Mouse (Mus musculus): ENCODE measurements around the gene Nr4a3. TPM values are rescaled to one million over a fixed set of nuclear protein-coding genes. Genes with fewer than 3 reads are reported as not detected.

Nr4a3 gene
- polyA plus RNA-seq, 1 experiment from 2014 or later: 1.6 TPM

DNA sequence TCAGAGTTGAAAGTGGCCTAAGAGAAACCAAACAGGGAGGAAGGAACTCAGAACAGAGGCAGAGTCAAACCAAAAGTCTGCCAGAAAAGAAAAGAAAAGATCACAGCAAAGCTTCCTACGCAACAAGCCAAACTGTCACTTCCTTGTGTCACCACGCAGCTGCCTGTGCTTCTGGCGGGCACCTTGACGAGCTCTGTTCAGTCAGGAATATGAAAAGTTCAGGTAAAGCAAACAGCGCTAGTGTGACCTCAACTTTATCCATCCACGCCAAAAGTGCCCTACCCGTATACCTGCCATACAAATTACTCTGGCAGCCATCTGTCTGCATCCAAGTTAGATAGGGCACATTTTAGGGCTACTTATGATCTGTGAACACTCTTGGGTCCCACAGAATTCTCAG lies 5.2 kb upstream of the Nr4a3 start:
- WGBS: 72% methylated on average over 7 of the region's 7 CpGs
- Histone ChIP-seq H3K4me3 (replicated peaks; ENCODE audit: low read length) (no peak overlapping the region), H3K36me3 (replicated peaks; ENCODE audit: control insufficient read depth, insufficient read depth) (no peaks in the 10 kb centered on the region), H3K27ac (no peak overlapping the region), H3K9ac (no peak overlapping the region), H3K9me3 (ENCODE audit: control insufficient read depth, low read length) (no peaks in the 10 kb centered on the region), H3K27me3 (ENCODE audit: control insufficient read depth, insufficient read depth, low read length) (no peaks in the 10 kb centered on the region), H3K4me2 (replicated peaks) (no peak overlapping the region), H3K4me1 (replicated peaks; ENCODE audit: control insufficient read depth, insufficient read depth, low read length) (peaks cover 12% of the 10 kb centered on the region)
- no peak for ATAC-seq (ENCODE audit: low FRiP score)
- no peak for DNase-seq (ENCODE audit: low spot score)

DNA sequence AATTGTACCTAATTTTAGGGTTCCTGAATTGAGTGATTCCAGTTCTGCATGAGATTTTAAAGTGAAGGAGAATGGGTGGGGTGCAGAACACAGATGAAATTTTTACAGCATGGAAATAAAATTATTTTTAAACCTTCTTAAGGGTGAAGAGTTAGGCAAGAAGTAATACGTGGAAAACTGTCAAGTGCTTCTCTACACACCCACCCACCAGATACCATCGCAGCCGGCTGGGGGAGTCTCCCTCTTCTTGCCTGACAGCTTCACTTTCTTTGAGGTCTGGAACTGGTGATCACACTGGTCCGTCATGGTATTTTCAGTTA lies 2.5 kb upstream of the Nr4a3 start:
- peaks cover 29% of the 10 kb centered on the region for H3K4me1 ChIP-seq (replicated peaks; ENCODE audit: control insufficient read depth, insufficient read depth, low read length)
- ATAC-seq (ENCODE audit: low FRiP score) (no peak), DNase-seq (ENCODE audit: low spot score) (no peak)
- H3K4me3 ChIP-seq (replicated peaks; ENCODE audit: low read length): peak overlapping the region; percentile 68
- peak overlapping the region; percentile 70 for H3K4me2 ChIP-seq (replicated peaks)
- peaks cover 3% of the 10 kb centered on the region; the same call in 1 of the 2 replicates for H3K27me3 ChIP-seq (ENCODE audit: control insufficient read depth, insufficient read depth, low read length)
- peak overlapping the region; percentile 98 for H3K27ac ChIP-seq
- peak overlapping the region; percentile 77 for H3K9ac ChIP-seq
- H3K9me3 ChIP-seq (ENCODE audit: control insufficient read depth, low read length): no peaks in the 10 kb centered on the region
- no peaks in the 10 kb centered on the region for H3K36me3 ChIP-seq (replicated peaks; ENCODE audit: control insufficient read depth, insufficient read depth)
- 0% methylated on average over 4 of the region's 4 CpGs for WGBS

DNA sequence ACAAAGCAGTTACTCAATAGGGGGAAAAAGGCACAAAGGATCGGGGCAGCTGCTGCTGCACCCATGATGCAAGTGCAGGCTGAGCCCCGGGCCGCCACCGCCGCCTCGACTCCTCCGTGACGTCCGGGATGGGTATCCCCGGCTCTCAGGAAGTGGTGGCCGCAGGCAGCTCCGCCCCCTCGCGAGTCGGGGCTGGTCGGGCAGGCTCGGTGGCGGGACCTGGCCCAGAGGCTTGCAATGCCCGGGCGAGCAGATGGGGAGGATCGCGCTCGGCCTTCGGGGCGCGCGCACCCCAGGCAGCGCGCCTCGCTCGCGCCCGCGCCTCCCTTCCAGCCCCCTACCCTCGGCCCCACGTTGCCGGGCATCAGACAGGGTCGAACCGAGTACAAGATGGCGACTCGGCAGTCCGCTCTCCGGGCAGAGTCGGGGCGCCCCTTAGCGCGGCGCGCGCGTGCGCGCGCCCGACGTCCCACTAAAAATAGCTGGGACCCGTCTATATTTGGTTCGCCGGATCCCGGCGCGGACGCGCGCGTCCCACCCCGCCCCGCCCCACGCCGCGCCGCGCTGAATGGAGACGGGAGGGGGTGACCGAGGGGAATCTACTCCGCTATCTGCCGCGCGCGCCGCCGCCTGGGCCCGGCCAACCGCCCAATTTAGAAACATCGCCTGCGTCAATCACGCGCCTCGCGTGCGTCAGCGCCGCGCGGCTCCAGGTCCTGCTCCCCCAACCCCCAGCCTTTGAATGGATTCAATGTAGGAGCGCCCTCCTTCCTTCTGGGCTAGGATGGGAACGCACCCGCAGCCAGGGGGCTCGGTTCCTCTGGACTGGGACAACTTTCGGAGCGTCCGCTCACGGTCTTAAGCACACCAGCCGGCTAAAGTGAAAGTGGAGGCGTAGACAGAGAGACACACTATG lies 1.9 kb upstream of the Nr4a3 start:
- Histone ChIP-seq H3K4me1 (replicated peaks; ENCODE audit: control insufficient read depth, insufficient read depth, low read length) (peaks cover 36% of the 10 kb centered on the region), H3K9ac (peak overlapping the region; percentile 77), H3K4me2 (replicated peaks) (peak overlapping the region; percentile 70), H3K36me3 (replicated peaks; ENCODE audit: control insufficient read depth, insufficient read depth) (no peaks in the 10 kb centered on the region), H3K27ac (peak overlapping the region; percentile 98), H3K4me3 (replicated peaks; ENCODE audit: low read length) (peak overlapping the region; percentile 68), H3K9me3 (ENCODE audit: control insufficient read depth, low read length) (no peaks in the 10 kb centered on the region), H3K27me3 (ENCODE audit: control insufficient read depth, insufficient read depth, low read length) (peaks cover 10% of the 10 kb centered on the region; the same call in 1 of the 2 replicates)
- DNase-seq (ENCODE audit: low spot score) (peak; percentile 93), ATAC-seq (ENCODE audit: low FRiP score) (peak; percentile 85)
- under 1% methylated on average over 100 of the region's 105 CpGs for WGBS

DNA sequence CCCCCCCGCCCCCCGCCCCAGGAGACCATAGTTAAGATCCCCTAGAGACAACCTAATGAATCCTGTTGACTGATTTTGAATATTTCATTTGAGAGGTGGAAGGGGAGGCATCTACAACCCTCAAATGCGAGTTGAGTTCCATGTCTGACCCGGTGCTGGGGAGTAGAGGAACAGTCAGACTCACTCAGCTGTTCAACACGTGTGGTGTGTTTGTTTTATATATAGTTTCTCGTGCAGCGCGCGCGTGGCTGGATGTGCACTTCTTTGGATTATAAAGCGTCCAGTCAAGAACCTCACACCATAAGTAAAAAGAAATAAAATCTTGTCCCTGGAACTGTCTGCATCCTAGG lies 837 bp upstream of the Nr4a3 start:
- Histone ChIP-seq H3K4me1 (replicated peaks; ENCODE audit: control insufficient read depth, insufficient read depth, low read length) (peaks cover 42% of the 10 kb centered on the region), H3K4me3 (replicated peaks; ENCODE audit: low read length) (peak overlapping the region; percentile 68)

DNA sequence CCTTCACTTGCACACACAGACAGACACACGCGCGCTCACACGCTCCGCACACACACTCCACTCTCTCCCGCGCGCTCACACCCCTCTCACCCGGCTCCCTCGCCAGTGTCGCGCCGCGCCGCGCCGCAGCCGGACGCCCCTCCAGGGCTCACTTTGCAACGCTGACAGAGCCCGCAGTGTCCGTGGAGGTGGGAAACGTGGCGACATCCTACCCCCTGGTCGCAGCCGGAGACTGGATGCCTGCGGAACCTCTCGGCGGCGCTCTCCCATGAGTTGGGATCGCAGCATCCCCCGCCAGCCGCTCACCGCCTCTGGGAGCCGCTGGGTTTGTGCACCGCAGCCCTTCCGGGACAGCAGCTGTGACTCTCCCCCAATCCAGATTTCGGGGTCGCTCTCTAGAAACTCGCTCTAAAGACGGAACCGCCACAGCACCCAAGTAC lies 348 bp downstream of the Nr4a3 start:
- DNase-seq (ENCODE audit: low spot score) (peak; percentile 52), ATAC-seq (ENCODE audit: low FRiP score) (no peak)
- H3K36me3 ChIP-seq (replicated peaks; ENCODE audit: control insufficient read depth, insufficient read depth): no peaks in the 10 kb centered on the region
- peak overlapping the region; percentile 91 for H3K27ac ChIP-seq
- peaks cover 32% of the 10 kb centered on the region for H3K27me3 ChIP-seq (ENCODE audit: control insufficient read depth, insufficient read depth, low read length)
- H3K4me3 ChIP-seq (replicated peaks; ENCODE audit: low read length): peak overlapping the region; percentile 68
- H3K9me3 ChIP-seq (ENCODE audit: control insufficient read depth, low read length): no peaks in the 10 kb centered on the region
- peaks cover 42% of the 10 kb centered on the region for H3K4me1 ChIP-seq (replicated peaks; ENCODE audit: control insufficient read depth, insufficient read depth, low read length)
- WGBS: under 1% methylated on average over 42 of the region's 42 CpGs
- peak overlapping the region; percentile 73 for H3K9ac ChIP-seq
- H3K4me2 ChIP-seq (replicated peaks): peak overlapping the region; percentile 70

More for the DNA sequence above, 837 bp upstream of the Nr4a3 start:
- under 1% methylated on average over 11 of the region's 11 CpGs for WGBS
- H3K36me3 ChIP-seq (replicated peaks; ENCODE audit: control insufficient read depth, insufficient read depth): no peaks in the 10 kb centered on the region
- peaks cover 20% of the 10 kb centered on the region for H3K27me3 ChIP-seq (ENCODE audit: control insufficient read depth, insufficient read depth, low read length)
- H3K27ac ChIP-seq: peak overlapping the region; percentile 91
- H3K9ac ChIP-seq: peak overlapping the region; percentile 73
- DNase-seq (ENCODE audit: low spot score) (peak; percentile 52), ATAC-seq (ENCODE audit: low FRiP score) (no peak)
- peak overlapping the region; percentile 70 for H3K4me2 ChIP-seq (replicated peaks)
- H3K9me3 ChIP-seq (ENCODE audit: control insufficient read depth, low read length): no peaks in the 10 kb centered on the region

DNA sequence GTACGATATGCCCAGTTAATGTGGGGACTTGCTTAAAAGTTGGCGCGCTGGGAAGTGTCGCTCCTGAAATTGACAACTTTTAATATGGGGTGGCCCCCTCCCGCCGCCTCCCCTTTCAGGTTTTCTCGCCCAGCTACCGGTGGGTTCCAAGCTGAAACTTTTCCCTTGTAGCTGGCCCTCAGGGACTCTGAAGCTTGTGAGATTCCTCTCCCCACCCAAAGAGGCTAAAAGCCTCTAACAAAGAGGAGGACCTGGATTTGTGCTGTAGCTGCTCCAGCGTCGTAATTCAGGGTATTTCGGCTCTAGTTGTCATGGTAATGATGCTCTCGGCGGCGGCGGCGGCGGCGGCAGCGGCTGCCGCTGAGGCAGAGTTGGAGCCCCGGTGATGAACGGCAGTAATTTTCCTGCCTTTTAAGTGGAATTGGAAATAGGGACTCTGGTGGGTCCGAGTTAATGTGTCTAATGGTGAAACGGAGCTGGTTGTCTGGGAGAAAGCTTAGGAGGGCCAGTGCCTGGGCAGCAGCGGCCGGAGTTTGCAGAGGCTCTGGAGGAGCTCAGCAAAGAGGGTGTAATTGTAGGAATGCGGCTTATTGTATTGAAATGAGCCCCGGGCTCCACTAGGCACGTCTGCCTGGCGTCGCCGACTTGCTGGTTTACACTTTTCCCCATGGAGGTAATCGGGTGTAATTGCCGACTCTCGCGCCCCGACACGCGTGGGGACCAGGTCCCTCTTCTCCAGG lies 938 bp downstream of the Nr4a3 start:
- Histone ChIP-seq H3K27me3 (ENCODE audit: control insufficient read depth, insufficient read depth, low read length) (peaks cover 38% of the 10 kb centered on the region), H3K4me3 (replicated peaks; ENCODE audit: low read length) (peak overlapping the region; percentile 68), H3K9me3 (ENCODE audit: control insufficient read depth, low read length) (no peaks in the 10 kb centered on the region), H3K4me2 (replicated peaks) (peak overlapping the region; percentile 70), H3K9ac (peak overlapping the region; percentile 73), H3K27ac (peak overlapping the region; percentile 91), H3K36me3 (replicated peaks; ENCODE audit: control insufficient read depth, insufficient read depth) (no peaks in the 10 kb centered on the region), H3K4me1 (replicated peaks; ENCODE audit: control insufficient read depth, insufficient read depth, low read length) (peaks cover 42% of the 10 kb centered on the region)
- DNase-seq (ENCODE audit: low spot score) (peak; percentile 67), ATAC-seq (ENCODE audit: low FRiP score) (no peak)
- WGBS: under 1% methylated on average over 39 of the region's 39 CpGs

DNA sequence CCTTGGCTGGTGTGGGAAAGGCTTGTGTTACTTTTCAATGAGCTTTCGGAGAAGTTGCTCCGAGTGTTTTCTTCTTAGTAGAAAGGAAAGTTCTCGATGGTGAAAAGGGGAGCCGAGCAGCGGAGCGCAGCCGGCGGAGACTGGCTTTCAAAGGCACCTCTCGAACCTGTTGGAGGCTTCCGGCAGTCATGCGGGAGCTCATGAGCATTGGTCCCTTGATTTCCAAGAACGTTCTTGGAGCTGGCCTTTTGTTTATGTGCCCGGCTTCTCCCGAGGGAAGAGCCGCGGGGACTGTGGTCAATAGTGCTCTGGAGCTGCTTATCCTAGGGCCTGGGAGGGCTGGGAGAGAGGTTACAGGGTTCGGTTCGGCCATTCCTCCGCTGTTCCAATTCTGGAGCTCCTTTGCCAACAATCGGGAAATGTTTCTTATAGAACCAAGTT lies 1.5 kb downstream of the Nr4a3 start:
- Histone ChIP-seq H3K4me1 (replicated peaks; ENCODE audit: control insufficient read depth, insufficient read depth, low read length) (peaks cover 46% of the 10 kb centered on the region), H3K27me3 (ENCODE audit: control insufficient read depth, insufficient read depth, low read length) (peaks cover 44% of the 10 kb centered on the region), H3K27ac (peak overlapping the region; percentile 91; the same call in 1 of the 2 replicates), H3K9ac (peak overlapping the region; percentile 73), H3K9me3 (ENCODE audit: control insufficient read depth, low read length) (no peaks in the 10 kb centered on the region), H3K4me2 (replicated peaks) (peak overlapping the region; percentile 70), H3K4me3 (replicated peaks; ENCODE audit: low read length) (peak overlapping the region; percentile 68), H3K36me3 (replicated peaks; ENCODE audit: control insufficient read depth, insufficient read depth) (no peaks in the 10 kb centered on the region)
- DNase-seq (ENCODE audit: low spot score) (no peak), ATAC-seq (ENCODE audit: low FRiP score) (no peak)
- WGBS: 0% methylated on average over 20 of the region's 20 CpGs

DNA sequence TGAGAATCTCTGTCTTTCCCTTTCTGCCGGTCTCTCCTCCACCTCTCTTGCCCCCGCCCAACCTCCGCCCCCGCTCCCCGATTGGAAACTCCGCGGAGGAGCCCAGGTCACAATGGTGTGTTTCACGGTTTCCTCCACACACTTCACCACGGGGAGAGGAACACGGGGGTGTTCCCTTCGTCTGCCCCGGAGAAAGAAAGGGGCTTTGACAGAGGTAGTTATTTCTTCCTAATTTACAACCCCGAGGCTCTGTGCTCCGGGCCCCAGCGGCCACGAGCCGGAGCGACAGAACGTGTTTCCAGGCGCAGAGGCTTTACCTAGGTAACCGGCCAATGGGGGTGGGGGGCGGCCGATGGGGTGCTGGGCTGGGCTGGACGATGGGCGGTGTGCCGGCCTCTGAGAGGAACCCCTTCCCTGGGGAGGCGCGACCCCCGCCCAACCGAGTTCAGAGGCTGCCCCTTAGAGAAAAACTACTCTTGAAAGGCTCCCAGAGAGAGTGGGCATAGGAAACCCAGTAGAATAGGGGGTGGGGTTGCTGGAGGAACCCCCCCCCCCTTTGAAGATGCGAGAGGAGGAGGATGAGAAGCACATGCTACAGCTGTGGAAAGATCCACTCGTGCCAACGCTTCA lies 2.3 kb downstream of the Nr4a3 start:
- peaks cover 51% of the 10 kb centered on the region for H3K27me3 ChIP-seq (ENCODE audit: control insufficient read depth, insufficient read depth, low read length)

More for the DNA sequence above, 2.3 kb downstream of the Nr4a3 start:
- peak overlapping the region; percentile 46 for H3K9ac ChIP-seq
- under 1% methylated on average over 33 of the region's 33 CpGs for WGBS
- peak overlapping the region; percentile 70 for H3K4me2 ChIP-seq (replicated peaks)
- ATAC-seq (ENCODE audit: low FRiP score) (no peak), DNase-seq (ENCODE audit: low spot score) (no peak)
- peak overlapping the region; percentile 68 for H3K4me3 ChIP-seq (replicated peaks; ENCODE audit: low read length)
- H3K27ac ChIP-seq: no peak overlapping the region
- no peaks in the 10 kb centered on the region for H3K9me3 ChIP-seq (ENCODE audit: control insufficient read depth, low read length)
- H3K36me3 ChIP-seq (replicated peaks; ENCODE audit: control insufficient read depth, insufficient read depth): no peaks in the 10 kb centered on the region
- peaks cover 45% of the 10 kb centered on the region for H3K4me1 ChIP-seq (replicated peaks; ENCODE audit: control insufficient read depth, insufficient read depth, low read length)

All from hindbrain, embryonic 14.5 days (tissue).